Mouse (Mus musculus) MEL (cell line): ENCODE results near the gene Srp72. TPM values are rescaled to one million over a fixed set of nuclear protein-coding genes. Genes with fewer than 3 reads are reported as not detected.
A peak's percentile ranks its signal among the peaks of the same experiment; 100 is the strongest.
"Not testable (repeated sequence)": the region's sequence is repeated elsewhere in the genome, so short reads cannot be mapped to it uniquely, and the experiment has no call there.

Experiments
- DNase-seq: peaks from one replicate; pipeline ENCODE4 v3.0.0; 2011; ENCODE audit warnings: low read depth, low spot score
- H3K27ac ChIP-seq: 2 replicates; pipeline ENCODE4 v1.5.1; 2012; ENCODE audit warnings: low read depth, mild to moderate bottlenecking, control low read depth, low read length, moderate library complexity; ENCODE audit not compliant: control insufficient read depth
- H3K27me3 ChIP-seq, 2 experiments: fragments of 150-350 bp in 1 of 2; sonication (generic) in 1 of 2; 2 replicates each; pipeline ENCODE4 v1.6.1; 2012; ENCODE audit warnings: low read length in 2 of 2, mild to moderate bottlenecking in 2 of 2, improper control_type of control experiment in 1 of 2, moderate library complexity in 1 of 2; ENCODE audit not compliant: insufficient read depth in 2 of 2, control insufficient read depth in 1 of 2
- H3K36me3 ChIP-seq, 2 experiments: 2 replicates each; pipeline ENCODE4 v1.6.1; 2012 to 2014; ENCODE audit warnings: low read length in 2 of 2, improper control_type of control experiment in 1 of 2, inconsistent platforms in 1 of 2, mild to moderate bottlenecking in 1 of 2; ENCODE audit not compliant: insufficient read depth in 2 of 2, control insufficient read depth in 1 of 2
- H3K4me1 ChIP-seq, 2 experiments: fragments of 150-350 bp in 1 of 2; sonication (generic) in 1 of 2; 2 replicates each; pipeline ENCODE4 v1.6.1; 2012; ENCODE audit warnings: low read length in 2 of 2, improper control_type of control experiment in 1 of 2, mild to moderate bottlenecking in 1 of 2; ENCODE audit not compliant: insufficient read depth in 2 of 2, control insufficient read depth in 1 of 2
- H3K4me3 ChIP-seq, 2 experiments: fragments of 150-350 bp in 1 of 2; sonication (generic) in 1 of 2; 2 replicates each; pipeline ENCODE4 v1.5.1; 2012; ENCODE audit warnings: low read depth in 2 of 2, low read length in 2 of 2, mild to moderate bottlenecking in 2 of 2, moderate library complexity in 2 of 2, control low read depth in 1 of 2, improper control_type of control experiment in 1 of 2; ENCODE audit not compliant: control insufficient read depth in 1 of 2, insufficient read depth in 1 of 2
- H3K79me2 ChIP-seq: 2 replicates; pipeline ENCODE4 v1.6.1; 2012; ENCODE audit warnings: mild to moderate bottlenecking, low read length, moderate library complexity; ENCODE audit not compliant: control insufficient read depth, poor library complexity, insufficient read depth
- H3K9ac ChIP-seq: 2 replicates; pipeline ENCODE4 v1.6.1; 2012; ENCODE audit warnings: low read depth, mild to moderate bottlenecking, control low read depth, low read length, moderate library complexity; ENCODE audit not compliant: control insufficient read depth, poor library complexity, severe bottlenecking
- H3K9me3 ChIP-seq: fragments of 150-350 bp; sonication (generic); replicated peaks from 2 replicates; pipeline ENCODE4 v1.6.1; 2012; ENCODE audit warnings: mild to moderate bottlenecking, low read length, improper control_type of control experiment, moderate library complexity; ENCODE audit not compliant: insufficient read depth
- CHD2 ChIP-seq: IDR thresholded peaks from 2 replicates; pipeline ENCODE4 v1.6.1; 2011; ENCODE audit warnings: low read length, improper control_type of control experiment
- CTCF ChIP-seq, 3 experiments: IDR thresholded peaks in 2 of 3; conservative IDR thresholded peaks in 1 of 3; 2 replicates each; pipeline ENCODE4 v1.5.1; 2011 to 2012; ENCODE audit warnings: low read length in 3 of 3, low read depth in 2 of 3, mild to moderate bottlenecking in 2 of 3, improper control_type of control experiment in 1 of 3, inconsistent platforms in 1 of 3, mixed read lengths in 1 of 3, moderate library complexity in 1 of 3; ENCODE audit not compliant: control insufficient read depth in 1 of 3, insufficient read depth in 1 of 3, poor library complexity in 1 of 3, severe bottlenecking in 1 of 3
- ETS1 ChIP-seq: IDR thresholded peaks from 2 replicates; pipeline ENCODE4 v1.6.1; 2012; ENCODE audit warnings: low read depth, mild to moderate bottlenecking, inconsistent platforms, low read length, improper control_type of control experiment, moderate library complexity
- JUND ChIP-seq: IDR thresholded peaks from 2 replicates; pipeline ENCODE4 v1.6.1; 2011; ENCODE audit warnings: low read depth, mild to moderate bottlenecking, improper control_type of control experiment, low read length
- MAFK ChIP-seq: IDR thresholded peaks from 2 replicates; pipeline ENCODE4 v1.6.1; 2011; ENCODE audit warnings: low read depth, mild to moderate bottlenecking, low read length, improper control_type of control experiment, borderline replicate concordance
- MAX ChIP-seq: IDR thresholded peaks from 2 replicates; pipeline ENCODE4 v1.6.1; 2011; ENCODE audit warnings: low read length, improper control_type of control experiment
- MXI1 ChIP-seq: IDR thresholded peaks from 2 replicates; pipeline ENCODE4 v1.6.1; 2011; ENCODE audit warnings: mild to moderate bottlenecking, low read depth, low read length, improper control_type of control experiment
- MYB ChIP-seq: IDR thresholded peaks from 2 replicates; pipeline ENCODE4 v1.6.1; 2011; ENCODE audit warnings: mild to moderate bottlenecking, low read depth, low read length, improper control_type of control experiment
- MYC ChIP-seq: IDR thresholded peaks from 2 replicates; pipeline ENCODE4 v1.6.1; 2011; ENCODE audit warnings: low read depth, mild to moderate bottlenecking, low read length, improper control_type of control experiment, moderate library complexity
- POLR2A ChIP-seq, 2 experiments: IDR thresholded peaks; 2 replicates each; pipeline ENCODE4 v1.6.1; 2011 to 2012; ENCODE audit warnings: low read length in 2 of 2, mild to moderate bottlenecking in 2 of 2, control low read depth in 1 of 2, improper control_type of control experiment in 1 of 2, low read depth in 1 of 2, moderate library complexity in 1 of 2; ENCODE audit not compliant: control insufficient read depth in 1 of 2, insufficient read depth in 1 of 2, poor library complexity in 1 of 2
- POLR2AphosphoS2 ChIP-seq: IDR thresholded peaks from 2 replicates; pipeline ENCODE4 v1.6.1; 2011; ENCODE audit warnings: low read length, improper control_type of control experiment
- POLR2AphosphoS5 ChIP-seq: IDR thresholded peaks from 2 replicates; pipeline ENCODE4 v1.6.1; 2012; ENCODE audit warnings: low read depth, borderline replicate concordance, mild to moderate bottlenecking, inconsistent platforms, low read length, moderate library complexity, mixed read lengths
- RAD21 ChIP-seq: IDR thresholded peaks from 2 replicates; pipeline ENCODE4 v1.6.1; 2011; ENCODE audit warnings: mild to moderate bottlenecking, low read depth, low read length, improper control_type of control experiment
- SMC3 ChIP-seq: IDR thresholded peaks from 2 replicates; pipeline ENCODE4 v1.6.1; 2011; ENCODE audit warnings: low read depth, low read length, improper control_type of control experiment
- TAL1 ChIP-seq: IDR thresholded peaks from 2 replicates; pipeline ENCODE4 v1.6.1; 2012; ENCODE audit warnings: mild to moderate bottlenecking, inconsistent platforms, low read length, moderate library complexity, mixed read lengths
- TBP ChIP-seq: IDR thresholded peaks from 2 replicates; pipeline ENCODE4 v1.8.0; 2011; ENCODE audit warnings: low read depth, low read length, improper control_type of control experiment
- USF1 ChIP-seq: IDR thresholded peaks from 2 replicates; pipeline ENCODE4 v1.6.1; 2014; ENCODE audit warnings: low read depth, mild to moderate bottlenecking, inconsistent platforms, low read length, improper control_type of control experiment, moderate library complexity
- ZC3H11A ChIP-seq: IDR thresholded peaks from 2 replicates; pipeline ENCODE4 v1.6.1; 2012; ENCODE audit warnings: low read depth, mild to moderate bottlenecking, inconsistent platforms, low read length, improper control_type of control experiment
- ZMIZ1 ChIP-seq: IDR thresholded peaks from 2 replicates; pipeline ENCODE4 v1.6.1; 2012; ENCODE audit warnings: low read depth, mild to moderate bottlenecking, inconsistent platforms, low read length, improper control_type of control experiment, moderate library complexity
- polyA plus RNA-seq, 2 experiments: library from polyadenylated mRNA; stranded (reverse) in 1 of 2; unstranded in 1 of 2; fragments of >175 nt in 1 of 2; fragments of >200 nt in 1 of 2; gene quantifications; 2 replicates each; pipeline versions ENCODE4 v1.2.1 to v1.2.4; 2012; ENCODE audit warnings: low replicate concordance in 2 of 2, low read depth in 1 of 2; ENCODE audit not compliant: insufficient read length in 2 of 2, insufficient read depth in 1 of 2, missing spikeins in 1 of 2
- total RNA-seq: library from RNA; depleted of rRNA; stranded (reverse); fragments of 300-350 nt; gene quantifications from 2 replicates; pipeline ENCODE4 v1.2.3, GENCODE M21; 2012

The Srp72 gene
- total and polyA plus RNA-seq, 3 experiments: 87.1 to 231 (median 140) TPM

- TF ChIP-seq TAL1: no peak
- no peak for TF ChIP-seq POLR2AphosphoS2
- TF ChIP-seq JUND: no peak
- TF ChIP-seq ETS1: peak; percentile 52
- no peak for TF ChIP-seq POLR2A (IDR thresholded peaks at IDR 0.05; ENCODE audit: control insufficient read depth in 1 of 2, insufficient read depth in 1 of 2, low read depth in 1 of 2, low read length in 2 of 2, poor library complexity in 1 of 2)
- TF ChIP-seq MAFK: no peak
- TF ChIP-seq RAD21: no peak
- TF ChIP-seq MAX: peak; percentile 63; the same call in 1 of the 2 replicates
- TF ChIP-seq CHD2: no peak
- no peak for TF ChIP-seq MYC
- no peak for TF ChIP-seq ZMIZ1
- TF ChIP-seq SMC3: no peak
- TF ChIP-seq TBP: no peak
- TF ChIP-seq MXI1: peak; percentile 56; the same call in 1 of the 2 replicates
- no peak for TF ChIP-seq POLR2AphosphoS5
- 0 out of 2 replicates have a peak, but pooled peaks have one; percentile 14 for TF ChIP-seq USF1
Observed at GRCm38 (mm10) chr5:77028034-77028433, 53.6 kb downstream of the Srp72 start (continued).

DNA sequence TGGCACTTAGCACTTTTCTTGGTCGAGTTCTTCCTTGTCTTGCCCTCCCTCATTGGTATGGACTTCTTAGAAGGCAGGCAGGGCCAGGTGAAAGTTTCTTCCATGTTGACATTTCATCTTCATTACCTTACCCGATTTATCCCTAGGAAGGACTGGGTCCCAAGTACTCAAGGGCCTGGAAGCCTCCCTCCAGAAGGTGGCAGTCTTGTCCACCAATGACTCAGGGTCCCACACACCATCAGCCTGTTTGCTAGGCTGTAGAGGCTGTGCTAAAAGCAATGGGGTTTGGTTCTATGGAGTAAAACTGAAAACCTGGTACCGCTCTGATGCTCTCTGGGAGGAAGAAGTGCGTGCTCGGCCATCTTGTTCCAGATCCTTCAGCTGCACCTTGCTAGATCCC is 55.3 kb downstream of the Srp72 start:
- Histone ChIP-seq H3K9me3 (no peaks in the 10 kb centered on the region), H3K79me2 (no peaks in the 10 kb centered on the region), H3K4me1 (peaks cover 3 to 6% of the 10 kb centered on the region in 2 experiments; a peak in 2 of 4 replicates)
- TF ChIP-seq ZC3H11A (peak; percentile 74), MYB (no peak), SMC3 (peak; percentile 87), MAX (no peak), CTCF (IDR thresholded peaks at IDR 0.05 in 2 of 3, conservative IDR thresholded peaks at IDR 0.05 in 1 of 3; ENCODE audit: control insufficient read depth in 1 of 3, insufficient read depth in 1 of 3, low read depth in 2 of 3, low read length in 3 of 3, poor library complexity in 1 of 3, severe bottlenecking in 1 of 3) (peak; percentile 46 to 90 (median 85)), RAD21 (peak; percentile 86)
- TF ChIP-seq, all 39 proteins: peak for 4
- H3K27ac ChIP-seq: no peak overlapping the region
- H3K27me3 ChIP-seq: no peaks in the 10 kb centered on the region; a peak in 1 of 4 replicates
- H3K9ac ChIP-seq: no peak overlapping the region
- peak; percentile 75 for DNase-seq
- H3K4me3 ChIP-seq: no peak overlapping the region
- H3K36me3 ChIP-seq: no peaks in the 10 kb centered on the region

GRCm38 (mm10) chr5:77035101-77035500 is 60.6 kb downstream of the Srp72 start:
- not testable (repeated sequence) for H3K4me3 ChIP-seq, H3K27ac ChIP-seq, H3K36me3 ChIP-seq, H3K9me3 ChIP-seq, H3K4me1 ChIP-seq, H3K9ac ChIP-seq, DNase-seq, H3K79me2 ChIP-seq, H3K27me3 ChIP-seq
